Mouse (Mus musculus): ENCODE data around the gene Hspa2. TPM values are rescaled to one million over a fixed set of nuclear protein-coding genes. Genes with fewer than 3 reads are reported as not detected.

Gene Hspa2
- polyA plus RNA-seq, 1 experiment from 2014 or later = 5.7 TPM

GRCm38 (mm10) chr12:76376649-76377048 is 27.3 kb upstream of the Hspa2 start:
- Histone ChIP-seq H3K4me1 (ENCODE audit: control insufficient read depth, insufficient read depth, low read length) (0 out of 2 replicates have a peak, but pooled peaks cover 7% of the 10 kb centered on the region), H3K9me3 (ENCODE audit: control insufficient read depth, low read length) (no peaks in the 10 kb centered on the region), H3K27ac (ENCODE audit: low read depth, low read length) (no peak overlapping the region), H3K36me3 (ENCODE audit: control insufficient read depth, insufficient read depth, low read length) (no peaks in the 10 kb centered on the region), H3K4me2 (ENCODE audit: low read depth, low read length) (no peak overlapping the region), H3K9ac (replicated peaks; ENCODE audit: low read depth, low read length) (no peak overlapping the region), H3K4me3 (ENCODE audit: low read depth, low read length) (no peak overlapping the region), H3K27me3 (ENCODE audit: control insufficient read depth, insufficient read depth, low read length) (no peaks in the 10 kb centered on the region)
- no peak for ATAC-seq (ENCODE audit: low read depth)
- WGBS = 40% methylated on average over 7 of the region's 7 CpGs

GRCm38 (mm10) chr12:76377059-76377458 is 26.9 kb upstream of the Hspa2 start:
- H3K9ac ChIP-seq (replicated peaks; ENCODE audit: low read depth, low read length) = no peak overlapping the region
- no peak for ATAC-seq (ENCODE audit: low read depth)
- H3K4me3 ChIP-seq (ENCODE audit: low read depth, low read length) = no peak overlapping the region
- 0 out of 2 replicates have a peak, but pooled peaks cover 3% of the 10 kb centered on the region for H3K4me1 ChIP-seq (ENCODE audit: control insufficient read depth, insufficient read depth, low read length)
- H3K36me3 ChIP-seq (ENCODE audit: control insufficient read depth, insufficient read depth, low read length) = no peaks in the 10 kb centered on the region
- H3K27me3 ChIP-seq (ENCODE audit: control insufficient read depth, insufficient read depth, low read length) = no peaks in the 10 kb centered on the region
- H3K9me3 ChIP-seq (ENCODE audit: control insufficient read depth, low read length) = no peaks in the 10 kb centered on the region
- 86% methylated on average over 6 of the region's 6 CpGs for WGBS
- H3K4me2 ChIP-seq (ENCODE audit: low read depth, low read length) = no peak overlapping the region
- no peak overlapping the region for H3K27ac ChIP-seq (ENCODE audit: low read depth, low read length)

DNA sequence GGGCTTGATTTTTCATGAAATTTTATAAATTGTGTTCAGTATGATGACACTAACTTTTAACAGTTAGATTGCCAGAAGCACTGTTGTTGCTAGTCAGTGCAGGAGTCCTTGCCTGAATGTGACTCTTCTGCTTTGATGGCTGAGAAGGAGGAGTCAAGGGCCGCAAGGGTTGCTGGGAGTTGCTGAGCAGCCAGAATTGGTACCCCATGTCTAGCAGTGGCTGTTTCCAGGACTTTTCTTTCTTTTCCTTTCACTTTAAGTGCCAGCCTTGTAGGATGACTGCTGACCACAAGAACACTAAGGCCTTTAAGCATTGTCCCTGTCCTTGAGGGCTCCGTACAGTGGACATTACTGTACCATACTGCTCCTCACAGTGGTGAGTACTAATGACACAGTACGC is 26.2 kb upstream of the Hspa2 start:
- Histone ChIP-seq H3K9ac (replicated peaks; ENCODE audit: low read depth, low read length) (no peak overlapping the region), H3K4me2 (ENCODE audit: low read depth, low read length) (no peak overlapping the region), H3K4me1 (ENCODE audit: control insufficient read depth, insufficient read depth, low read length) (no peaks in the 10 kb centered on the region), H3K27ac (ENCODE audit: low read depth, low read length) (no peak overlapping the region), H3K4me3 (ENCODE audit: low read depth, low read length) (no peak overlapping the region), H3K36me3 (ENCODE audit: control insufficient read depth, insufficient read depth, low read length) (no peaks in the 10 kb centered on the region), H3K9me3 (ENCODE audit: control insufficient read depth, low read length) (no peaks in the 10 kb centered on the region), H3K27me3 (ENCODE audit: control insufficient read depth, insufficient read depth, low read length) (no peaks in the 10 kb centered on the region)
- 95% methylated on average over 3 of the region's 3 CpGs for WGBS
- ATAC-seq (ENCODE audit: low read depth) = no peak

GRCm38 (mm10) chr12:76378556-76378955 is 25.4 kb upstream of the Hspa2 start:
- Histone ChIP-seq H3K4me1 (ENCODE audit: control insufficient read depth, insufficient read depth, low read length) (no peaks in the 10 kb centered on the region), H3K36me3 (ENCODE audit: control insufficient read depth, insufficient read depth, low read length) (no peaks in the 10 kb centered on the region), H3K27ac (ENCODE audit: low read depth, low read length) (no peak overlapping the region), H3K9ac (replicated peaks; ENCODE audit: low read depth, low read length) (no peak overlapping the region), H3K27me3 (ENCODE audit: control insufficient read depth, insufficient read depth, low read length) (no peaks in the 10 kb centered on the region), H3K9me3 (ENCODE audit: control insufficient read depth, low read length) (no peaks in the 10 kb centered on the region), H3K4me3 (ENCODE audit: low read depth, low read length) (no peak overlapping the region), H3K4me2 (ENCODE audit: low read depth, low read length) (no peak overlapping the region)
- ATAC-seq (ENCODE audit: low read depth) = no peak
- 93% methylated on average over 5 of the region's 5 CpGs for WGBS

DNA sequence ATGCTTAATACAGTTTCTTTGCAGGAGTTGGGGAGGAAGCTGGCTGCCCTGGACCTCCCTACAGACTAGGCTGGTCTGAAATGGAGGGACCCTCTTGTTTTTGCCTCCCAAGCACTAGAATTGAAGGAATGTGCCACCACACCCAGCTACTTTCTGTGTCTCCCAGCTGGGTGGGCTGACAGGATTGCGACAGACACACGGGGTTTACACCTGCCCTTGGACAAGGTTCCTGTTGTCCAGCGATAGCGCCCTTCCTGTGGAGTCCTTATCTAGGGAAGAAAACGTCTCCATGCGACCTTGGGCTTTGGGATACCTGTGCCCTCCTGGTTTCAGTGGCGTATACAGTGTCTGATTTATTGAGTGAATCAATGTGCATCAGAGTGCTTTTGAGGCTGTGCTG is 23.8 kb upstream of the Hspa2 start:
- ATAC-seq (ENCODE audit: low read depth) = no peak

DNA sequence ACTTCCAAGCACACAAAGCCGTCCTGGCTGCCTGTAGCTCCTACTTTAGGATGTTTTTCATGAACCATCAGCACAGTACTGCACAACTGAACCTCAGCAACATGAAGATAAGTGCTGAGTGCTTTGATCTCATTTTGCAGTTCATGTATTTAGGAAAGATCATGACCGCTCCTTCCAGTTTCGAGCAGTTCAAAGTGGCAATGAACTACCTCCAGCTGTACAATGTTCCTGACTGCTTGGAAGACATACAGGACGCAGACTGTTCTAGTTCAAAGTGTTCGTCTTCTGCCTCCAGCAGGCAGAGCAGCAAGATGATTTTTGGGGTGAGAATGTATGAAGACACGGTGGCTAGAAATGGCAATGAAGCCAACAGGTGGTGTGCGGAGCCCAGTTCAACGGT is 18.6 kb upstream of the Hspa2 start:
- H3K36me3 ChIP-seq (ENCODE audit: control insufficient read depth, insufficient read depth, low read length) = peaks cover 10% of the 10 kb centered on the region; the same call in 1 of the 2 replicates
- no peaks in the 10 kb centered on the region for H3K9me3 ChIP-seq (ENCODE audit: control insufficient read depth, low read length)
- H3K4me2 ChIP-seq (ENCODE audit: low read depth, low read length) = no peak overlapping the region
- H3K9ac ChIP-seq (replicated peaks; ENCODE audit: low read depth, low read length) = no peak overlapping the region
- H3K27me3 ChIP-seq (ENCODE audit: control insufficient read depth, insufficient read depth, low read length) = no peaks in the 10 kb centered on the region
- no peaks in the 10 kb centered on the region for H3K4me1 ChIP-seq (ENCODE audit: control insufficient read depth, insufficient read depth, low read length)
- H3K27ac ChIP-seq (ENCODE audit: low read depth, low read length) = no peak overlapping the region
- ATAC-seq (ENCODE audit: low read depth) = no peak
- WGBS = 96% methylated on average over 8 of the region's 8 CpGs
- H3K4me3 ChIP-seq (ENCODE audit: low read depth, low read length) = no peak overlapping the region

More for the DNA sequence above, 23.8 kb upstream of the Hspa2 start:
- 89% methylated on average over 7 of the region's 7 CpGs for WGBS
- Histone ChIP-seq H3K4me3 (ENCODE audit: low read depth, low read length) (no peak overlapping the region), H3K4me2 (ENCODE audit: low read depth, low read length) (no peak overlapping the region), H3K36me3 (ENCODE audit: control insufficient read depth, insufficient read depth, low read length) (no peaks in the 10 kb centered on the region), H3K9ac (replicated peaks; ENCODE audit: low read depth, low read length) (no peak overlapping the region), H3K4me1 (ENCODE audit: control insufficient read depth, insufficient read depth, low read length) (no peaks in the 10 kb centered on the region), H3K27ac (ENCODE audit: low read depth, low read length) (no peak overlapping the region), H3K9me3 (ENCODE audit: control insufficient read depth, low read length) (no peaks in the 10 kb centered on the region), H3K27me3 (ENCODE audit: control insufficient read depth, insufficient read depth, low read length) (no peaks in the 10 kb centered on the region)

DNA sequence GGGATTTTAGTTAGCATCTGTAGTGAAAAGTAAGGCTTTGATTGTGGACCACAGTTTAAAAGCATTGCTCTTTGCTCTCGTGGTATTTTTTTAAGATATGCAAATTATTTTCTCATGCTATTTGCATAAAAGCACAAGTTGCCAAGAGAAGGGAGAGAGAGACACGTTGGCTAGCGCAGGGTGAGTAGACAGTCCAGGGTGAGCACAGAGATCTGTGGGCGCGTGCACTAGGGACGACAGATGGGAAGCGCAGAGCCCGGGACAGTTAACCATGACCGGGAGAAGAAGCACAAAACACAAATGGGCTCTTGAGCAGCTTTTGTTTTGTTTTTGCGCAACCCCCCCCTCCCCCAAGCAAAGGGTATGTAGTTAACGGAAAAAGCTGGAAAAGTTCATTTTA is 15.2 kb upstream of the Hspa2 start:
- H3K36me3 ChIP-seq (ENCODE audit: control insufficient read depth, insufficient read depth, low read length) = peaks cover 10% of the 10 kb centered on the region; the same call in 1 of the 2 replicates
- H3K4me1 ChIP-seq (ENCODE audit: control insufficient read depth, insufficient read depth, low read length) = no peaks in the 10 kb centered on the region
- no peak overlapping the region for H3K4me3 ChIP-seq (ENCODE audit: low read depth, low read length)
- H3K9me3 ChIP-seq (ENCODE audit: control insufficient read depth, low read length) = no peaks in the 10 kb centered on the region
- H3K9ac ChIP-seq (replicated peaks; ENCODE audit: low read depth, low read length) = no peak overlapping the region
- no peak overlapping the region for H3K4me2 ChIP-seq (ENCODE audit: low read depth, low read length)
- no peak overlapping the region for H3K27ac ChIP-seq (ENCODE audit: low read depth, low read length)
- H3K27me3 ChIP-seq (ENCODE audit: control insufficient read depth, insufficient read depth, low read length) = no peaks in the 10 kb centered on the region
- no peak for ATAC-seq (ENCODE audit: low read depth)
- WGBS = 57% methylated on average over 11 of the region's 11 CpGs

- ATAC-seq (ENCODE audit: low read depth) = no peak
- Histone ChIP-seq H3K4me2 (ENCODE audit: low read depth, low read length) (no peak overlapping the region), H3K4me1 (ENCODE audit: control insufficient read depth, insufficient read depth, low read length) (no peaks in the 10 kb centered on the region), H3K9ac (replicated peaks; ENCODE audit: low read depth, low read length) (no peak overlapping the region), H3K4me3 (ENCODE audit: low read depth, low read length) (no peak overlapping the region), H3K9me3 (ENCODE audit: control insufficient read depth, low read length) (no peaks in the 10 kb centered on the region), H3K27me3 (ENCODE audit: control insufficient read depth, insufficient read depth, low read length) (no peaks in the 10 kb centered on the region), H3K36me3 (ENCODE audit: control insufficient read depth, insufficient read depth, low read length) (peaks cover 4% of the 10 kb centered on the region; the same call in 1 of the 2 replicates), H3K27ac (ENCODE audit: low read depth, low read length) (no peak overlapping the region)
- 77% methylated on average over 3 of the region's 3 CpGs for WGBS
Measured at GRCm38 (mm10) chr12:76391595-76392271, 12.2 kb upstream of the Hspa2 start.

DNA sequence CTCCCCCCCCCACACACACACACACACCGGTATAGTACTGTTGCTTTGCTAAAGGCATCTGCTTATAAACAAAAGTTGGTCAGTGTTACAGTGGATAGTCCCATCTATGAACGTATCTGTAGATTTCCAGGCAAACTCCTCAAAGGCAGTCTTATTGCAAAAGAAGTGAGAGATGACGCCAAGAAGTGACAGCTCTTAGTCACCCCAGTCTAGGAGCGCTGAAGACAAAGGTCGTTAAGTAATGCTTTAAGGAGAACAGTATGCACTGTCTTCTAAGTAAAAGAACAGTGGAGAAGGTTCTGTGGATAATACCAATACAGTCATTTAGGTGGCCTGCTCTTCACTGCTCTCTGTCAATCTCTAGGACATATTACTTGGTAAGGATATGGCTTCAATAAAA is 11.0 kb upstream of the Hspa2 start:
- no peak for ATAC-seq (ENCODE audit: low read depth)
- no peaks in the 10 kb centered on the region for H3K4me1 ChIP-seq (ENCODE audit: control insufficient read depth, insufficient read depth, low read length)
- 83% methylated on average over 5 of the region's 5 CpGs for WGBS
- H3K4me2 ChIP-seq (ENCODE audit: low read depth, low read length) = no peak overlapping the region
- no peaks in the 10 kb centered on the region for H3K9me3 ChIP-seq (ENCODE audit: control insufficient read depth, low read length)
- no peaks in the 10 kb centered on the region for H3K36me3 ChIP-seq (ENCODE audit: control insufficient read depth, insufficient read depth, low read length)
- no peak overlapping the region for H3K4me3 ChIP-seq (ENCODE audit: low read depth, low read length)
- H3K27ac ChIP-seq (ENCODE audit: low read depth, low read length) = no peak overlapping the region
- H3K9ac ChIP-seq (replicated peaks; ENCODE audit: low read depth, low read length) = no peak overlapping the region
- H3K27me3 ChIP-seq (ENCODE audit: control insufficient read depth, insufficient read depth, low read length) = no peaks in the 10 kb centered on the region
